Mouse (Mus musculus) megakaryocyte, embryonic 14.5 days (primary cell): ENCODE measurements around the gene Cdh16.

Source experiments
- FLI1 ChIP-seq: IDR thresholded peaks from 2 replicates; pipeline ENCODE4 v1.6.1; 2012; ENCODE audit warnings: low read length, inconsistent platforms, mixed read lengths
- GATA1 ChIP-seq: IDR thresholded peaks from 3 replicates; pipeline ENCODE4 v1.6.1; 2012; ENCODE audit warnings: mixed read lengths, low read length, inconsistent platforms, borderline replicate concordance

- TF ChIP-seq GATA1 (no peak), FLI1 (no peak)
Measured at GRCm38 (mm10) chr8:104602468-104603244, 21.5 kb downstream of the Cdh16 start.
